Mouse (Mus musculus) small intestine, adult 2 months (tissue): ENCODE data around the gene Terf2.

Source experiments
- CTCF ChIP-seq: fragments of 200-500 bp; IDR thresholded peaks from 2 replicates; pipeline ENCODE4 v1.5.1; 2012; ENCODE audit warnings: low read depth, mild to moderate bottlenecking, control low read depth, inconsistent platforms, low read length, moderate library complexity, mixed read lengths; ENCODE audit not compliant: insufficient replicate concordance, insufficient read length; ENCODE audit errors: extremely low read depth
- POLR2A ChIP-seq: fragments of 200-500 bp; IDR thresholded peaks from 2 replicates; pipeline ENCODE4 v1.6.1; 2012; ENCODE audit warnings: low read depth, mild to moderate bottlenecking, control low read depth, inconsistent platforms, low read length, moderate library complexity

DNA sequence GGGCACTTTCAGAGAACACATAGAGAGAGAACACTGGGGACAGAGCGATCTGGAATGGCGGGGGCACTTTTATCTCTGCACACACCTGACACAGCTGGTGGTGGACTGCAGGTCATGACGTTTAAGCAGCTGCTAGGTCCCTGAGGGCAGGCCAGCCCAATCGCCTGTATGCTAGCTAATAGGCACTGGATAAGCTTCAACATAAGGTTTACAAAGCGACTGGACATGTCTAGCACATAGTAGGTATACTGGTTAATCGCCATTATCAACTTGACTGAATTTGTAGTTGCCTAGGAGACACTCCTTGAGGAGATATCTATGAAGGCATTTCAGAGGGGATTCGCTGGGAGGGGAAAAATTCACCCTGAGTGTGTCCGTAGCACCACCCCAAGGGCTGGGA lies 28.0 kb upstream of the Terf2 start:
- TF ChIP-seq CTCF (no peak), POLR2A (no peak)
